Mouse (Mus musculus): ENCODE measurements around the gene Rasa2. TPM values are rescaled to one million over a fixed set of nuclear protein-coding genes. Genes with fewer than 3 reads are reported as not detected.

Rasa2 gene
- 1.3 and 1.6 TPM in 2 replicates for polyA plus RNA-seq (2012; rRNA removed)

DNA sequence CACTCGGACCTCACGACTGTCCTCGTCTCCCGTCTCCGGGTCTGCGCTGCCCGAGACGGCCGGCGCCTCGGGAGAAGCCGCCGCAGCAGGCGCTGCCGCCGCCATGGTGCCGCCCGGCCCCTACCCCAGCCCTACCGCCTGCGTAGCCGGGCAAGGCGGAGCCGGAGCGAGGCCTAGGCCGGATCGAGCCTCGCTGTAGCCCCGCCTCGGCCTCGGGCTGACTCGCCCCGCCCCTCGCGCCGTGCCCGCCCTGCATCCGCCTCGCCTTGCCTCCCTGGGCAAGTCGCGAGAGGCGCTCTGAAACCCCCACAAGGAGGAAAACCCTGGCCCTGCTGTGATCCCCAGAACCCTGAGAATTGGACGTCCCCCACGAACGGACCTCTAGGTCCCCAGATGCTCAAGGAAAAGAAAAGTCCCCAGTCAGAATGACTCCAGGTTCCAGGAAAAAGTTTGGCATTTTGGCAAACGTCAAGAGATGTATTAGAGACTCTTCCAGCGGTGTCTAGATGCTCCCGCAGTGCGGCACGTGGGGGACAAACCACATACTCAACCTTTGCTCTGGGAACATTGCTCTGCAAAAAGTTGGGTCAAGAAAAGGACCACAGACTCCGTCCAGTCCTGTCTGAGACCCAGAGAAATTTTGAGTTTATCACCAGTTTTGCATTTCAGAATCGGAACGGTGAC, at the start of gene Rasa2:
Gene Rasa2, minus strand, starts transcription at position 229 of the 684 bp plus-strand sequence.

DNA sequence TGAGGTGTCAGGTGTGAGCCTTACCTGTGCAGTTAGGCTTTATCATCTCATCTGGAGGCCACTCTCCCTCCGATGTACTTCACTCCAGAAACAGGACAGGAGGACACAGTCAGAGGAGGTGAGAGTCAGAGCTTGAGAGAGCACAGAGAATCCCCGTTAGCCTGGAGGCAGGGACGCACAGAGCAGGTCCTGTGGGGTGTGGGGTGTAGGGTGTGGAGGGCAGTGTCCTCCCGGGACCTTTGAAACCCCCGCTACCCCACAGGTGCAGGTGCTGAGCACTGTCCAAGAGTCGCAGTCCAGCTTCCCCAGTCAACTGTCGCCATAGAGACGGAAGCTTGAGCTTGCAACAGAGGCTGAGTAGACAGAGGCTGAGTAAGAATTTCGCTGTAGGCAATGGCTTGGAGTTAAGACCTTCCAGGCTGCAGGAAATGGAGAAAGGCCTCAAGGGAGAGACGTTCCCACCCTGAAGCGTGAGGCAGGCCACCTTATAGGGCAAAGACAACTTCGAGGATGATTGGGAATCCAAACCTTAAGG, 106.4 kb downstream of the Rasa2 start, which contains the start of gene Gm28729:
Gene Gm28729, minus strand, starts transcription at position 293 of the 535 bp plus-strand sequence.

Other genes starting within 250 kb of the Rasa2 start
- gene Rnf7, start 152.9 kb downstream of the Rasa2 start, polyA plus RNA-seq (2012; rRNA removed), result 130 and 204 TPM in 2 replicates
- 1.6 and 2.0 TPM in 2 replicates for gene Gm28729, start 106.4 kb downstream of the Rasa2 start, polyA plus RNA-seq (2012; rRNA removed)
- 15.6 and 15.9 TPM in 2 replicates for gene Zbtb38, start 121.2 kb upstream of the Rasa2 start, polyA plus RNA-seq (2012; rRNA removed)